Mouse (Mus musculus) thymus, postnatal 4 days (tissue): ENCODE measurements around the gene Tpm1.

Experiments
- DNase-seq: peaks from one replicate; pipeline ENCODE4 v3.0.0; 2021

Tpm1 gene

GRCm38 (mm10) chr9:67024889-67025692, 24.1 kb downstream of the Tpm1 start:
- no peak for DNase-seq

GRCm38 (mm10) chr9:67023371-67023770, 25.8 kb downstream of the Tpm1 start:
- no peak for DNase-seq

- no peak for DNase-seq
These were observed 29.1 kb downstream of the Tpm1 start for GRCm38 (mm10) chr9:67020063-67020462.

GRCm38 (mm10) chr9:67013501-67013900, 35.7 kb downstream of the Tpm1 start:
- no peak for DNase-seq

- no peak for DNase-seq
These were observed 36.7 kb downstream of the Tpm1 start for GRCm38 (mm10) chr9:67012470-67012869.

- no peak for DNase-seq
These were observed 37.7 kb downstream of the Tpm1 start for GRCm38 (mm10) chr9:67011483-67011882.

GRCm38 (mm10) chr9:67008781-67009180, 40.4 kb downstream of the Tpm1 start:
- no peak for DNase-seq

GRCm38 (mm10) chr9:67006376-67006775, 42.8 kb downstream of the Tpm1 start:
- DNase-seq = no peak

GRCm38 (mm10) chr9:67005161-67005742, 44.0 kb downstream of the Tpm1 start:
- DNase-seq = no peak

- DNase-seq = no peak
These were observed 45.5 kb downstream of the Tpm1 start for GRCm38 (mm10) chr9:67003656-67004055.

GRCm38 (mm10) chr9:67003156-67003555, 46.0 kb downstream of the Tpm1 start:
- no peak for DNase-seq

- DNase-seq = no peak
These were observed 47.7 kb downstream of the Tpm1 start for GRCm38 (mm10) chr9:67001506-67001905.

- DNase-seq = peak; percentile 85
These were observed 48.2 kb downstream of the Tpm1 start for GRCm38 (mm10) chr9:67001050-67001449.

- DNase-seq = no peak
These were observed 49.5 kb downstream of the Tpm1 start for GRCm38 (mm10) chr9:66999698-67000097.

- DNase-seq = no peak
These were observed 57.3 kb downstream of the Tpm1 start for GRCm38 (mm10) chr9:66991750-66992410.

GRCm38 (mm10) chr9:66991021-66991749, 58.0 kb downstream of the Tpm1 start:
- no peak for DNase-seq

- DNase-seq = no peak
These were observed 59.2 kb downstream of the Tpm1 start for GRCm38 (mm10) chr9:66990046-66990445.

- DNase-seq = no peak
These were observed 59.6 kb downstream of the Tpm1 start for GRCm38 (mm10) chr9:66989581-66989980.

- no peak for DNase-seq
These were observed 60.3 kb downstream of the Tpm1 start for GRCm38 (mm10) chr9:66988888-66989414.

GRCm38 (mm10) chr9:66988198-66988887, 60.9 kb downstream of the Tpm1 start:
- no peak for DNase-seq

- DNase-seq = peak; percentile 58
These were observed 63.8 kb downstream of the Tpm1 start for GRCm38 (mm10) chr9:66985377-66985776.

GRCm38 (mm10) chr9:66982085-66982484, 67.1 kb downstream of the Tpm1 start:
- DNase-seq = no peak
